Mouse (Mus musculus): ENCODE measurements around the gene Serpinb13. TPM values are rescaled to one million over a fixed set of nuclear protein-coding genes. Genes with fewer than 3 reads are reported as not detected.

Gene Serpinb13
- polyA plus RNA-seq (2014; fragmentation: Nextera tagmentation; extraction: Ambion mirVana): not detected in 2 replicates

DNA sequence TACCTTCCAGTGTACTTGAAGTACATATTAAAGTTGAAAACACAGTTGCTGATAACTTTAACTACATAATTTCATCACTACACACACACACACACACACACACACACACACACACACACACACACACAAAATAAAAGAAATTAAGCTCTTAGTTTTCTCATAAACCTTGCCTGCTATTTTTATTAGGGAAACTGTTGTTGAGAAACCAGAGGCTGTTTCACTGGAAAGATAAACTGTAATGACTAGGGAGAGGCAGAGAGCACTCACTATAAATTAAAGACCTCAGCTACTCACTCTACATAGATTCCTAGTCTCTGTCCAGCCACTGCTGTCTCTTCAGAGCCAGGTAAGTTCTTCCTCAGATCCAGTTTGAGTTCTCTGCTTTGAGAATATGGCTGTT lies at the start of gene Serpinb13:
TSS of gene Serpinb13 (plus strand) at position 301 of the 400 bp plus-strand sequence.
- Histone ChIP-seq H3K4me1 (replicated peaks; ENCODE audit: control insufficient read depth, insufficient read depth, low read length) (no peaks in the 10 kb centered on the region), H3K27ac (ENCODE audit: low read depth, low read length) (no peak within 1 kb of the TSS), H3K36me3 (ENCODE audit: control insufficient read depth, insufficient read depth, low read length) (no peaks in the 10 kb centered on the region), H3K4me2 (no peak within 1 kb of the TSS), H3K9me3 (ENCODE audit: control insufficient read depth, low read length) (no peaks in the 10 kb centered on the region), H3K27me3 (replicated peaks; ENCODE audit: control insufficient read depth, insufficient read depth, low read length) (no peaks in the 10 kb centered on the region), H3K4me3 (ENCODE audit: low read depth, low read length) (no peak within 1 kb of the TSS), H3K9ac (ENCODE audit: low read depth, low read length) (no peak within 1 kb of the TSS)
- DNase-seq (ENCODE audit: low spot score) (no peak), ATAC-seq (replicated peaks; ENCODE audit: low FRiP score) (no peak)

DNA sequence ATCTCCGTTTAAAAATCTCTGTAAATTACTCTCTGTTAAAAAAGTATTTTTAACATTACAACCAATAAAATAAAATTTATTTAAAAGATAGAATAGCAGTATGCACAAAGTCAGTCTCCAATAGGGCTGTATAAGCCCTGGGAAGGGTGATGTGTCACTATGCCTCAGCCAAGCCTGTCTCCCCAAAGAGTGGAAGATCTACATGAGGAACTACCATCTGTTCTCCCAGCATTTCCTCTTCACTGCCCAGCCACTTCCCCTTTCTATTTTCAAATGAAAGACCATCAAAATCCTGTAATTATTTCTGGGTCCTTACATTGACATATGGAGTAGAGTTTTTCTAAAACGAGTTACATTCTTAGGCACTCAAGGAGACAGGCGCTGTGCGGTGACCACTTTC lies 48.8 kb upstream of the Serpinb13 start:
- DNase-seq (ENCODE audit: low spot score): no peak
- Histone ChIP-seq H3K9ac (ENCODE audit: low read depth, low read length) (no peak overlapping the region), H3K27ac (ENCODE audit: low read depth, low read length) (no peak overlapping the region), H3K4me1 (replicated peaks; ENCODE audit: control insufficient read depth, insufficient read depth, low read length) (no peaks in the 10 kb centered on the region), H3K4me3 (ENCODE audit: low read depth, low read length) (no peak overlapping the region), H3K27me3 (replicated peaks; ENCODE audit: control insufficient read depth, insufficient read depth, low read length) (no peaks in the 10 kb centered on the region), H3K4me2 (no peak overlapping the region), H3K9me3 (ENCODE audit: control insufficient read depth, low read length) (no peaks in the 10 kb centered on the region), H3K36me3 (ENCODE audit: control insufficient read depth, insufficient read depth, low read length) (no peaks in the 10 kb centered on the region)
- WGBS: 49% methylated on average over 4 of the region's 4 CpGs
- ATAC-seq (replicated peaks; ENCODE audit: low FRiP score): no peak

DNA sequence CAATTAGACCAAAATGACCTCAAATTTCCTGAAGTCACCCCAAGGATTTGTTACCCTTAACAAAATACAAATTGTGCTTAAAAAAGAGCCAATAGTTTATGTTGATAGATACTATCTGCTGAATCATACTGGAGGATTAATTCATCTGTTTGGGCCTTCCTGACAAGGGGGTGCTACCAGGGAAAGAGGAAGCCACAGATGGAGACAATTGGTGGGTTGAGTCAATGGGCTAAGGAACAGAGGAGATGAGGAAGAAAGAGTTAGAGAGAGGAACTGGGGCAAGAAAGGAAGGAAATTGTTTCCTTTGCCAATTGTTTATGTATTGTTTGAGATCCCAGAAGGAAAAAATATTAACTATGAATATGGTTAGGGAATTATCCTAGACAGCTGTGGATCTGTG lies 47.1 kb upstream of the Serpinb13 start:
- H3K9me3 ChIP-seq (ENCODE audit: control insufficient read depth, low read length): no peaks in the 10 kb centered on the region
- no peak for ATAC-seq (replicated peaks; ENCODE audit: low FRiP score)
- no peak overlapping the region for H3K4me2 ChIP-seq
- DNase-seq (ENCODE audit: low spot score): no peak
- H3K9ac ChIP-seq (ENCODE audit: low read depth, low read length): no peak overlapping the region
- no peaks in the 10 kb centered on the region for H3K36me3 ChIP-seq (ENCODE audit: control insufficient read depth, insufficient read depth, low read length)
- no peaks in the 10 kb centered on the region for H3K27me3 ChIP-seq (replicated peaks; ENCODE audit: control insufficient read depth, insufficient read depth, low read length)
- H3K27ac ChIP-seq (ENCODE audit: low read depth, low read length): no peak overlapping the region
- no peak overlapping the region for H3K4me3 ChIP-seq (ENCODE audit: low read depth, low read length)
- H3K4me1 ChIP-seq (replicated peaks; ENCODE audit: control insufficient read depth, insufficient read depth, low read length): no peaks in the 10 kb centered on the region

DNA sequence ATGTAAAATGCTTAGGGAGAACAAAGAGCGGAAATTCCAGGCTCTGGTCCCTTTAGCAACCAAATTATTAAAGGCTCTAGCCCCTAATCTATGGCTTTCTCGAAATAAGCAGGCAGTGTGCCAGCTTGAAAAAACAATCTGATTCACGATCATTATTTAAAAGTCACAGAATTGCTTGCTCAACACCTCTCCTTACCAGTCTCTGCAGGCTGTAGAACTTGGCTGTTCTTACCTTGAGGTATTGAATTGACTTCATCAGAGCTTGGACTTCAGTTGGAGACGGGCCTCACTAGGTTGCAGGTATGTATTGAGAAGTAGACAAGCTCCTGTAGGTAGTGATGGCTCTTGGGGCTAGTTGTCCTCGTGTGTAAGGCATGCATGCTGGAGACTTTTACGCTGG lies 46.5 kb upstream of the Serpinb13 start, which contains the start of gene Serpinb12:
TSS of gene Serpinb12 (plus strand) at position 185 of the 400 bp plus-strand sequence.
- H3K27ac ChIP-seq (ENCODE audit: low read depth, low read length): no peak within 1 kb of the TSS
- H3K27me3 ChIP-seq (replicated peaks; ENCODE audit: control insufficient read depth, insufficient read depth, low read length): no peaks in the 10 kb centered on the region
- no peaks in the 10 kb centered on the region for H3K36me3 ChIP-seq (ENCODE audit: control insufficient read depth, insufficient read depth, low read length)
- no peaks in the 10 kb centered on the region for H3K4me1 ChIP-seq (replicated peaks; ENCODE audit: control insufficient read depth, insufficient read depth, low read length)
- no peaks in the 10 kb centered on the region for H3K9me3 ChIP-seq (ENCODE audit: control insufficient read depth, low read length)
- no peak within 1 kb of the TSS for H3K4me3 ChIP-seq (ENCODE audit: low read depth, low read length)
- no peak within 1 kb of the TSS for H3K4me2 ChIP-seq
- H3K9ac ChIP-seq (ENCODE audit: low read depth, low read length): no peak within 1 kb of the TSS
- DNase-seq (ENCODE audit: low spot score) (no peak), ATAC-seq (replicated peaks; ENCODE audit: low FRiP score) (no peak)
- 76% methylated on average over 6 of the region's 6 CpGs for WGBS

DNA sequence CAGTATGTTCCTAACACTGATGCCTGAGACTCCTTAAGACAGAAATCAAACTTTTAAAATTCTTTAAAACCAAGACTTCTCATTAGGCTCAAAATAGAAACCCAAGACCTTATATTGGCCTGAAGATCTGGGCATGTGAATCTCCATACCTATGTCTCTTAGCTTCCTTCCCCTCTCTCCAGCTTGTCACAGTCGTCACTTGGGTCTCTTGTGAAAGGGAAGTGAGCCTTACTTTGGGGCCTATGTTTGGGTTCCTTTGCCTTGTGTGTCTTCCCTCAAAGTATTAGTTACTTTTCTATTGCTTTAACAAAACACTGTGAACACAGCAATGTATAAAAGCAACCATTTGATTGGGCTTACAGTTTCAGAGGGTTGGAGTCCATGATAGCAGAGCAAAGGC lies 33.6 kb upstream of the Serpinb13 start:
- DNase-seq (ENCODE audit: low spot score): no peak
- Histone ChIP-seq H3K27ac (ENCODE audit: low read depth, low read length) (no peak overlapping the region), H3K27me3 (replicated peaks; ENCODE audit: control insufficient read depth, insufficient read depth, low read length) (no peaks in the 10 kb centered on the region), H3K4me2 (no peak overlapping the region), H3K36me3 (ENCODE audit: control insufficient read depth, insufficient read depth, low read length) (no peaks in the 10 kb centered on the region), H3K9me3 (ENCODE audit: control insufficient read depth, low read length) (no peaks in the 10 kb centered on the region), H3K4me3 (ENCODE audit: low read depth, low read length) (no peak overlapping the region), H3K4me1 (replicated peaks; ENCODE audit: control insufficient read depth, insufficient read depth, low read length) (no peaks in the 10 kb centered on the region), H3K9ac (ENCODE audit: low read depth, low read length) (no peak overlapping the region)
- 44% methylated on average over 1 of the region's 1 CpGs for WGBS
- ATAC-seq (replicated peaks; ENCODE audit: low FRiP score): no peak

DNA sequence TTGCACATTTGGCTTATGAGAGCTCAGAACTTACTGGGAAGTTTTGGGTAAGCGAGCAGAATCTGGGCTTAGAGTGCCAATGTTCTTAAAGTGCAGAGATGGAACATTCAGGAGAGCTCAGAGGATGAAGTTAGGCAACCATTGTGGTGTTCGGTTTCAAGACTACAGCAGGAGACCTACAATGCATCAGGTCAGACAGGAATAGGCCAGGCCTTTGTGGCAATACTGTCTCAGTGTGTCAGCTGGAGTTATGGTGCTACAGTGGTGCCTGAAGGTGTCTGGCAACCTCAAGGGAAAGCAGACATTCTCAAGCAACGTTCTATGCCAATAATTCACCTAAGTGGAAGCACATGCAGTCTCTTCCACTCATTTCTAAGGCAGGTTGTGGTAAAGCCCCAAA lies 20.8 kb upstream of the Serpinb13 start:
- no peak overlapping the region for H3K4me2 ChIP-seq
- no peak overlapping the region for H3K27ac ChIP-seq (ENCODE audit: low read depth, low read length)
- H3K4me1 ChIP-seq (replicated peaks; ENCODE audit: control insufficient read depth, insufficient read depth, low read length): no peaks in the 10 kb centered on the region
- no peak overlapping the region for H3K9ac ChIP-seq (ENCODE audit: low read depth, low read length)
- no peaks in the 10 kb centered on the region for H3K27me3 ChIP-seq (replicated peaks; ENCODE audit: control insufficient read depth, insufficient read depth, low read length)
- no peak overlapping the region for H3K4me3 ChIP-seq (ENCODE audit: low read depth, low read length)
- no peaks in the 10 kb centered on the region for H3K36me3 ChIP-seq (ENCODE audit: control insufficient read depth, insufficient read depth, low read length)
- 67% methylated on average over 3 of the region's 3 CpGs for WGBS
- H3K9me3 ChIP-seq (ENCODE audit: control insufficient read depth, low read length): no peaks in the 10 kb centered on the region
- ATAC-seq (replicated peaks; ENCODE audit: low FRiP score) (no peak), DNase-seq (ENCODE audit: low spot score) (no peak)

DNA sequence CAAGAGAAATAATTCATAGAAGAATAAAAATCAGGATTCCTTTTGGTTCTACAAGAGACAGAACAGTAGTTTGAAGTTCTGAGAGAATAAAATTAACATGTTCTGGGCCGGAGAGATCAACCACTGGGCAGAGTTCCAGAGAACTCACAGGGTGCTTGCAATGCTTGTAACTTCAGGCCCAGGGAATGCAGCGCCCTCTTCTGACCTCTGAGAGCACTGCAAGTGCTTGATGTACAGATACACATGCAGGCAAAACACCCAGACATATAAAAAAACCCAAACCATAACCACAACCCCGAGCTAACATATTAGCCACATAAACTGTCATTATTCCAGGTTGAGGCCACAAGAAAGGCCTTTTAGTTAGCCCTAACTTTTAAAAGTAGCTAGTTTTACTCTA lies 19.8 kb upstream of the Serpinb13 start:
- Histone ChIP-seq H3K27me3 (replicated peaks; ENCODE audit: control insufficient read depth, insufficient read depth, low read length) (no peaks in the 10 kb centered on the region), H3K27ac (ENCODE audit: low read depth, low read length) (no peak overlapping the region), H3K4me1 (replicated peaks; ENCODE audit: control insufficient read depth, insufficient read depth, low read length) (no peaks in the 10 kb centered on the region), H3K4me2 (no peak overlapping the region), H3K4me3 (ENCODE audit: low read depth, low read length) (no peak overlapping the region), H3K36me3 (ENCODE audit: control insufficient read depth, insufficient read depth, low read length) (no peaks in the 10 kb centered on the region), H3K9ac (ENCODE audit: low read depth, low read length) (no peak overlapping the region), H3K9me3 (ENCODE audit: control insufficient read depth, low read length) (no peaks in the 10 kb centered on the region)
- ATAC-seq (replicated peaks; ENCODE audit: low FRiP score): no peak
- DNase-seq (ENCODE audit: low spot score): no peak
- WGBS: 39% methylated on average over 3 of the region's 3 CpGs

DNA sequence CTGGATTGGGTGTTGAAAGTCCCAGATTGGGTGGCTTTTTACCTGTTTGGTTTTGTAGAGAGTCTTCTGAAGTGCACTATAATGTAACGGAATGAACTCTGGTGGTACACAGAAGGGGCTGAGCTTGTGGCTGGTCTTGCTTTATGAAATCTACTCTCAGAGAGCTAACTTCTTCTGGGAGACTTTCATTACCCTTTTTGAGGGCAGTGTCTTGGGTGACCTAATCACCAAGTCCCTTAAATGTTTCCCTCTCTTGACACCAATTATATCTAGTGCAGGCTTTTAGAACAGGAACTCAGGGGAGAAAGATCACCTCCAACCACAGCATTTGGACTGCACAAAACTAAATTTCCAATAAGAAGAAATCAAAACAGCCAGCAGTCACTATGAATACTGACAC lies 2.3 kb downstream of the Serpinb13 start:
- no peak for DNase-seq (ENCODE audit: low spot score)
- no peaks in the 10 kb centered on the region for H3K4me1 ChIP-seq (replicated peaks; ENCODE audit: control insufficient read depth, insufficient read depth, low read length)
- no peaks in the 10 kb centered on the region for H3K9me3 ChIP-seq (ENCODE audit: control insufficient read depth, low read length)
- H3K27me3 ChIP-seq (replicated peaks; ENCODE audit: control insufficient read depth, insufficient read depth, low read length): no peaks in the 10 kb centered on the region
- H3K4me3 ChIP-seq (ENCODE audit: low read depth, low read length): no peak overlapping the region
- no peak for ATAC-seq (replicated peaks; ENCODE audit: low FRiP score)
- 93% methylated on average over 1 of the region's 1 CpGs for WGBS
- H3K36me3 ChIP-seq (ENCODE audit: control insufficient read depth, insufficient read depth, low read length): no peaks in the 10 kb centered on the region
- H3K4me2 ChIP-seq: no peak overlapping the region
- no peak overlapping the region for H3K27ac ChIP-seq (ENCODE audit: low read depth, low read length)
- no peak overlapping the region for H3K9ac ChIP-seq (ENCODE audit: low read depth, low read length)

DNA sequence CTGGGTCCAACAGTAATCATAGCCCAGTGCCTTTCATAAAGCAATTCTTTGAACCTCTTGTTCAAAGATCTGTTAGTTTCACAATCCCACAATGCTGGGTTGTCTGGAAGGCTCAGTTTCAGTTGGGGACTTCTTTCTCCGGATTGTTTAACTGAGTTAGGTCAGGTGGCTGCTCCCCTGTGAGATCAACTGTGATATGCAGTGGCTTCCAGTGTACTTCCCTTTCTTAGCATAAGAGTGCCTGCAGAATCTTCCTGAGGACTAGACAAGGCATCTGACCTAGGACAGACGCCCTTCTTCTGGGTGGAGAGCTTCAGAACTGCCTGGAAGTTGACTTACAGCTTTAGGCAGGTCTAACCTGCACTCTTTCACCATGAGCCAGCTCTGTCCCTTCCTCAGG lies 3.1 kb downstream of the Serpinb13 start:
- Histone ChIP-seq H3K4me2 (no peak overlapping the region), H3K4me1 (replicated peaks; ENCODE audit: control insufficient read depth, insufficient read depth, low read length) (no peaks in the 10 kb centered on the region), H3K36me3 (ENCODE audit: control insufficient read depth, insufficient read depth, low read length) (no peaks in the 10 kb centered on the region), H3K27ac (ENCODE audit: low read depth, low read length) (no peak overlapping the region), H3K27me3 (replicated peaks; ENCODE audit: control insufficient read depth, insufficient read depth, low read length) (no peaks in the 10 kb centered on the region), H3K9ac (ENCODE audit: low read depth, low read length) (no peak overlapping the region), H3K9me3 (ENCODE audit: control insufficient read depth, low read length) (no peaks in the 10 kb centered on the region), H3K4me3 (ENCODE audit: low read depth, low read length) (no peak overlapping the region)
- no peak for ATAC-seq (replicated peaks; ENCODE audit: low FRiP score)
- no peak for DNase-seq (ENCODE audit: low spot score)
- 48% methylated on average over 2 of the region's 2 CpGs for WGBS
